Mouse (Mus musculus) midbrain, embryonic 13.5 days (tissue): Measurements from ENCODE around the gene Sntg2. TPM values are rescaled to one million over a fixed set of nuclear protein-coding genes. Genes with fewer than 3 reads are reported as not detected.

Experiments used
- ATAC-seq: fragments of 200-750 bp; cut with Nextera tagmentation; 2 replicates; pipeline ENCODE4 v1.8.0; 2017; ENCODE audit warnings: mild to moderate bottlenecking, moderate TSS enrichment, moderate library complexity
- H3K27ac ChIP-seq: fragments of 300-500 bp; sonication (generic); 2 replicates; pipeline ENCODE4 v1.5.1; 2015; ENCODE audit warnings: inconsistent platforms, mild to moderate bottlenecking, moderate library complexity
- H3K27me3 ChIP-seq: fragments of 300-500 bp; sonication (generic); 2 replicates; pipeline ENCODE4 v1.6.1; 2015; ENCODE audit warnings: mild to moderate bottlenecking, inconsistent platforms
- H3K36me3 ChIP-seq: fragments of 300-500 bp; sonication (generic); 2 replicates; pipeline ENCODE4 v1.6.1; 2015; ENCODE audit warnings: mild to moderate bottlenecking, inconsistent platforms
- H3K4me1 ChIP-seq: fragments of 300-500 bp; sonication (generic); replicated peaks from 2 replicates; pipeline ENCODE4 v1.6.1; 2015; ENCODE audit warnings: inconsistent platforms
- H3K4me2 ChIP-seq: fragments of 300-500 bp; sonication (generic); replicated peaks from 2 replicates; pipeline ENCODE4 v1.6.1; 2015; ENCODE audit warnings: moderate library complexity, mild to moderate bottlenecking, inconsistent platforms
- H3K4me3 ChIP-seq: fragments of 300-500 bp; sonication (generic); replicated peaks from 2 replicates; pipeline ENCODE4 v1.5.1; 2015; ENCODE audit warnings: mild to moderate bottlenecking, inconsistent platforms
- H3K9ac ChIP-seq: fragments of 300-500 bp; sonication (generic); replicated peaks from 2 replicates; pipeline ENCODE4 v1.6.1; 2015; ENCODE audit warnings: mild to moderate bottlenecking, inconsistent platforms
- H3K9me3 ChIP-seq: fragments of 300-500 bp; sonication (generic); 2 replicates; pipeline ENCODE4 v1.6.1; 2016; ENCODE audit warnings: mild to moderate bottlenecking, inconsistent platforms
- WGBS: fragments of 180-500 bp; shearing (Covaris S2); methylation state at CpG from one replicate; pipeline ENCODE4 v1.1.7; 2015; 5-methylcytosine and 5-hydroxymethylcytosine counted together
- polyA plus RNA-seq: library from polyadenylated mRNA; unstranded; fragments of >200 nt; fragmentation: Nextera tagmentation; extraction: Ambion mirVana; gene quantifications from 2 replicates; pipeline ENCODE4 v1.2.1, GENCODE M21; 2015

Gene Sntg2
- polyA plus RNA-seq, 1 experiment from 2014 or later, result 3.6 TPM

DNA sequence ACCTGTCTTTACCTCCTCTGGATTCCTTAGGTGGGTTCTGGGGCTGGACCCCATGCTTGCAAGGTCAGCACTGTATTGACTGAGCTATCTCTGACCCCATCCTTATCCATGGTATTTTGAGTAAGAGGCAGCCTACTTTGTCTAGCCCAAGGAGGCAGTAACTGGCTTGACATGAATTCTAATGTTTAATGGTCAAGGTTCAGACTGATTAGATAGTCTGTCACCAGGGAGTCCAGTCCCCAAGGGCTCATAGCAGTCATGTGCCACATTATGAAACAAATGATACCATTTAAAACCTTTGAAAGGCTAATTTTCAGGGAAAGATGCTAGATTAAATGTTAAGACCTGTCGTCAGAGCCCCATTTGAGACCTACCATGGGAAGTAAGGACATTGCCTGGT, 174.9 kb downstream of the Sntg2 start:
- WGBS, result 78% methylated on average over 1 of the region's 1 CpGs
- no peak for ATAC-seq
- Histone ChIP-seq H3K4me1 (no peaks in the 10 kb centered on the region), H3K4me2 (no peak overlapping the region), H3K9ac (no peak overlapping the region), H3K27ac (no peak overlapping the region), H3K9me3 (no peaks in the 10 kb centered on the region), H3K36me3 (no peaks in the 10 kb centered on the region), H3K27me3 (no peaks in the 10 kb centered on the region), H3K4me3 (no peak overlapping the region)

DNA sequence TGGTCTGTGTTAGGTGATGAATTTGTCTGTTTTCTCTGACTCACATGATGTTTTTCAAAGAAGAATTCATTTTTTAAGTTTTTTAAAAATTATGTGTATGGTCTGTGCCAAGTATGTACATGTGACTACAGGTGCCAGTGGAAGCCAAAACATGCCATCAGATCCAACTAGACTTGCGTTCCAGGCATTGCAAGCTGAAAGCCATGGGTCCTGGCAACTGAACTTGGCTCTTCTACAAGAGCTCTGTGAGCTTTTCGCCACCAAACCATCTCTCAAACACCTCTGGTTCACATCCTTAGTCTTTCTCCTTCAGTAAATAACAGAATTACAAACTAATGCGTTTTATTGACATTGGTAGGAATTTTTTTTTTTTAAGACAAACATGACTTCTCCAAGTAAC, 191.5 kb downstream of the Sntg2 start:
- H3K9me3 ChIP-seq, result no peaks in the 10 kb centered on the region
- no peaks in the 10 kb centered on the region for H3K36me3 ChIP-seq
- H3K27me3 ChIP-seq, result no peaks in the 10 kb centered on the region
- 90% methylated on average over 3 of the region's 3 CpGs for WGBS
- H3K9ac ChIP-seq, result no peak overlapping the region
- H3K27ac ChIP-seq, result no peak overlapping the region
- H3K4me3 ChIP-seq, result no peak overlapping the region
- H3K4me2 ChIP-seq, result no peak overlapping the region
- no peaks in the 10 kb centered on the region for H3K4me1 ChIP-seq
- ATAC-seq, result no peak

DNA sequence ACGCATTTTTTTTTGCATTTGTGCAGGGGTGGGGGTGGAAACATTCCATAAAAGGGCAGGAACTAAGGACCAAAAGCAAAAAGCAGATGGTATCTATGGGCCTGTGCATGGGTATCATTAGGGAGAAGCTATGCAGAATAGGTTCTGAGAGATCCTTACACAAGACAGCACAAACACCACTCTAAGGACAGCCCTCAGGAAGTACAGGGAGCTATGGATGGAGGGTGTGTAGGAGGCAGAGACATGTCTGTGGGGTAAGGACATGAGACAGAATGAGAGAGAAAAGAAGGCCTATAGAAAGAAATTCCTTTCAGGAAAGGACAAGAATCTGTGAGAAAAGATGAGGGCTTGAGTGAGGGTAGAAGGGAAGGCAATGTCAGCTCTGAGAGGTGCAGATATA, 193.6 kb downstream of the Sntg2 start:
- Histone ChIP-seq H3K36me3 (no peaks in the 10 kb centered on the region), H3K9me3 (no peaks in the 10 kb centered on the region), H3K4me3 (no peak overlapping the region), H3K4me2 (no peak overlapping the region), H3K4me1 (no peaks in the 10 kb centered on the region), H3K27me3 (no peaks in the 10 kb centered on the region), H3K9ac (no peak overlapping the region), H3K27ac (no peak overlapping the region)
- WGBS, result 93% methylated on average over 1 of the region's 1 CpGs
- ATAC-seq, result no peak

- no peaks in the 10 kb centered on the region for H3K9me3 ChIP-seq
- H3K9ac ChIP-seq, result no peak overlapping the region
- no peak overlapping the region for H3K4me3 ChIP-seq
- H3K4me2 ChIP-seq, result no peak overlapping the region
- no peaks in the 10 kb centered on the region for H3K27me3 ChIP-seq
- no peak for ATAC-seq
- 91% methylated on average over 6 of the region's 6 CpGs for WGBS
- H3K36me3 ChIP-seq, result no peaks in the 10 kb centered on the region
- H3K4me1 ChIP-seq, result no peaks in the 10 kb centered on the region
- no peak overlapping the region for H3K27ac ChIP-seq
Observed at GRCm38 (mm10) chr12:30177966-30178365, 195.2 kb downstream of the Sntg2 start.

- H3K4me3 ChIP-seq, result no peak overlapping the region
- WGBS, result 90% methylated on average over 2 of the region's 2 CpGs
- no peaks in the 10 kb centered on the region for H3K36me3 ChIP-seq
- H3K27ac ChIP-seq, result no peak overlapping the region
- no peaks in the 10 kb centered on the region for H3K9me3 ChIP-seq
- no peak overlapping the region for H3K4me2 ChIP-seq
- H3K27me3 ChIP-seq, result no peaks in the 10 kb centered on the region
- H3K4me1 ChIP-seq, result no peaks in the 10 kb centered on the region
- no peak for ATAC-seq
- no peak overlapping the region for H3K9ac ChIP-seq
Observed at GRCm38 (mm10) chr12:30177529-30177928, 195.6 kb downstream of the Sntg2 start.

- no peak overlapping the region for H3K4me2 ChIP-seq
- H3K9me3 ChIP-seq, result no peaks in the 10 kb centered on the region
- 85% methylated on average over 3 of the region's 3 CpGs for WGBS
- no peak overlapping the region for H3K9ac ChIP-seq
- H3K36me3 ChIP-seq, result no peaks in the 10 kb centered on the region
- H3K4me1 ChIP-seq, result no peaks in the 10 kb centered on the region
- H3K4me3 ChIP-seq, result no peak overlapping the region
- no peak for ATAC-seq
- H3K27me3 ChIP-seq, result no peaks in the 10 kb centered on the region
- H3K27ac ChIP-seq, result no peak overlapping the region
Observed at GRCm38 (mm10) chr12:30168491-30168890, 204.7 kb downstream of the Sntg2 start.

GRCm38 (mm10) chr12:30164538-30164937, 208.6 kb downstream of the Sntg2 start:
- no peaks in the 10 kb centered on the region for H3K27me3 ChIP-seq

DNA sequence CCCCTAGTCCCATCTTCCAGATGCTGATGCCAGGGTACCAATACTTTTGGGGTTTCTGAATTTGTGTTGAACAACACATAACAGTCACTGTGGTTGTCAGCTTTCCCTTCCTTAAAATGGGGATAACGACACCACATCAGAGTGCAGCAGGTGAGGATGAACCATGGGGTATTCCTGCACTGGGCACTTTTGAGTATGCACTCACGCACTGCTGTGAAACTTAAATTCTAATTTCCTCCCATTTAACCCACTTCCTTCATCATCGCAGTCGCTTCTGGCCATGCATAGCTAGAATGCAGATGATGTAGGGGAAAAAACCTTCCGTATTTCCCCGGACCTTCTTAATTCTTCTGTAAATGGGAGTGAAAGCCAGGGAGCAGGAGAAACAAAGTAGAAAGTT, 209.2 kb downstream of the Sntg2 start:
- ATAC-seq, result no peak
- Histone ChIP-seq H3K27ac (no peak overlapping the region), H3K4me3 (no peak overlapping the region), H3K4me1 (no peaks in the 10 kb centered on the region), H3K9ac (no peak overlapping the region), H3K4me2 (no peak overlapping the region), H3K27me3 (no peaks in the 10 kb centered on the region), H3K36me3 (no peaks in the 10 kb centered on the region), H3K9me3 (no peaks in the 10 kb centered on the region)
- 96% methylated on average over 6 of the region's 6 CpGs for WGBS

More at GRCm38 (mm10) chr12:30164538-30164937, 208.6 kb downstream of the Sntg2 start:
- no peak overlapping the region for H3K4me3 ChIP-seq
- no peak overlapping the region for H3K4me2 ChIP-seq
- H3K36me3 ChIP-seq, result no peaks in the 10 kb centered on the region
- no peak for ATAC-seq
- no peak overlapping the region for H3K27ac ChIP-seq
- no peaks in the 10 kb centered on the region for H3K4me1 ChIP-seq
- H3K9me3 ChIP-seq, result no peaks in the 10 kb centered on the region
- WGBS, result 83% methylated on average over 5 of the region's 5 CpGs
- H3K9ac ChIP-seq, result no peak overlapping the region

GRCm38 (mm10) chr12:30161731-30162406, 211.3 kb downstream of the Sntg2 start:
- peaks cover 4% of the 10 kb centered on the region; the same call in 1 of the 2 replicates for H3K9me3 ChIP-seq
- H3K4me1 ChIP-seq, result no peaks in the 10 kb centered on the region
- 83% methylated on average over 5 of the region's 5 CpGs for WGBS
- no peaks in the 10 kb centered on the region for H3K36me3 ChIP-seq
- H3K4me3 ChIP-seq, result no peak overlapping the region
- H3K27ac ChIP-seq, result no peak overlapping the region
- no peak overlapping the region for H3K4me2 ChIP-seq
- no peaks in the 10 kb centered on the region for H3K27me3 ChIP-seq
- ATAC-seq, result no peak
- H3K9ac ChIP-seq, result no peak overlapping the region

GRCm38 (mm10) chr12:30160475-30160874, 212.7 kb downstream of the Sntg2 start:
- no peaks in the 10 kb centered on the region for H3K36me3 ChIP-seq
- no peak overlapping the region for H3K4me3 ChIP-seq
- no peaks in the 10 kb centered on the region for H3K4me1 ChIP-seq
- no peak for ATAC-seq
- WGBS, result 82% methylated on average over 3 of the region's 3 CpGs
- H3K27me3 ChIP-seq, result no peaks in the 10 kb centered on the region
- no peak overlapping the region for H3K4me2 ChIP-seq
- H3K27ac ChIP-seq, result no peak overlapping the region
- no peak overlapping the region for H3K9ac ChIP-seq
- H3K9me3 ChIP-seq, result peaks cover 4% of the 10 kb centered on the region; the same call in 1 of the 2 replicates

DNA sequence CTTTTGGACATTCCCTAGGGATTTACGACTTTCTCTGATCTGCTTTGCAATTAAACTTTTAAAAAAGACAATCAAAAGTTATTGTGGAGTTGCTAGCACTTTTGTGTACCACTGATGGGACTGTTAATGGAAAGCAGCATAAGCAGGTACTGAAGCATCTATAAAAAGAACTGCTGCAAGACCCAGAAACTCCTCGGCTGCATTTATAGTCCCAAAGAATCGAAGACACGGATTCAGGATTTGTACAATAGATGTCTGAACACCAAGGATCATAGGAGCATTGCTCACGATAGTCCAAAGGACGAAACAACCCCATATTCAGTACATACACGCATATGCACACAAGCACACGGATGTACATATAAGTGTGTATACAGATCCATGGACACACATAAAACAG, 213.4 kb downstream of the Sntg2 start:
- 90% methylated on average over 8 of the region's 8 CpGs for WGBS
- Histone ChIP-seq H3K36me3 (no peaks in the 10 kb centered on the region), H3K4me1 (no peaks in the 10 kb centered on the region), H3K4me3 (no peak overlapping the region), H3K9ac (no peak overlapping the region), H3K27me3 (no peaks in the 10 kb centered on the region), H3K27ac (no peak overlapping the region), H3K4me2 (no peak overlapping the region), H3K9me3 (peaks cover 4% of the 10 kb centered on the region; the same call in 1 of the 2 replicates)
- no peak for ATAC-seq

GRCm38 (mm10) chr12:30154079-30154673, 219.0 kb downstream of the Sntg2 start:
- 59% methylated on average over 7 of the region's 7 CpGs for WGBS
- ATAC-seq, result no peak

DNA sequence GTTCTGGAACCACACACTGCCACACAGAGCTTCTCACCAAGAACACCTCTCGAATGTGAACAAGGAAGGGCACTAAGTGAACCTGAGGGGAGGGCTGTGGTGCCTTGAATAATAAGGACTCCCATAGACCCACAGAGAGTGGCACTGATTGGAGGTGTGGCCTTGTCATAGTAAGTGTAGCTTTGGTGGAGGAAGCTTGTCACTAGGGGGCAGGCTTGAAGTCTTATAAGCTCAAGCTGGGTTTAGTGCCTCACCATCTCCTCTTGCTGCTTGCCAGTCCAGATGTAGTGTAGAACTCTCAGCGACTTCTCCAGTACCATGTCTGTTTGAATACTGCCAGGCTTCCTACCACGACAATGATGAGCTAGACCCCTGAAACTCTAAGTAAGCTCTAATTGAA, 231.1 kb downstream of the Sntg2 start:
- no peak for ATAC-seq
- 72% methylated on average over 3 of the region's 3 CpGs for WGBS

More at GRCm38 (mm10) chr12:30154079-30154673, 219.0 kb downstream of the Sntg2 start:
- no peak overlapping the region for H3K9ac ChIP-seq
- no peaks in the 10 kb centered on the region for H3K27me3 ChIP-seq
- H3K9me3 ChIP-seq, result peaks cover 4% of the 10 kb centered on the region; the same call in 1 of the 2 replicates
- H3K4me2 ChIP-seq, result no peak overlapping the region
- H3K4me3 ChIP-seq, result no peak overlapping the region
- H3K27ac ChIP-seq, result no peak overlapping the region
- no peaks in the 10 kb centered on the region for H3K4me1 ChIP-seq
- H3K36me3 ChIP-seq, result no peaks in the 10 kb centered on the region

More for the DNA sequence above, 231.1 kb downstream of the Sntg2 start:
- Histone ChIP-seq H3K27me3 (no peaks in the 10 kb centered on the region), H3K4me1 (no peaks in the 10 kb centered on the region), H3K4me3 (no peak overlapping the region), H3K27ac (no peak overlapping the region), H3K36me3 (no peaks in the 10 kb centered on the region), H3K9ac (no peak overlapping the region), H3K4me2 (no peak overlapping the region), H3K9me3 (no peaks in the 10 kb centered on the region)
